In genomic region chr17:27873583-27873982, GRCm38 (mm10) we compare ENCODE assay signal across 25 mouse cellular contexts.
"Had no signal": no experiment of that assay in that cellular context is flagged by ENCODE, and none has a peak within 500 bp of the region (broad histone marks: within the 10 kb centered on the region; RNA-seq: fewer than 3 reads in every experiment).

No protein-coding gene starts in this region.

- DNase-seq: gastrocnemius, postnatal 10 days; gastrocnemius, postnatal 25 days; heart, adult 18-20 months; heart, postnatal 10 days; heart, postnatal 4 days; kidney, adult 18-20 months; kidney, adult 8-10 months; kidney, postnatal 10 days; kidney, postnatal 25 days; kidney, postnatal 4 days; liver had no signal

- H3K27ac ChIP-seq: gastrocnemius, adult 2 months; heart, embryonic 10.5 days; hindbrain, embryonic 10.5 days; hindbrain, embryonic 14.5 days; layer of hippocampus, adult 2 months; left cerebral cortex, adult 2 months; limb, embryonic 10.5 days; limb, embryonic 12.5 days had no signal

- H3K4me2 ChIP-seq: heart, embryonic 12.5 days; hindbrain, embryonic 14.5 days; intestine, embryonic 15.5 days; limb, embryonic 12.5 days had no signal

- H3K9me3 ChIP-seq: heart, embryonic 10.5 days; heart, embryonic 12.5 days; hindbrain, embryonic 10.5 days; intestine, embryonic 15.5 days; limb, embryonic 10.5 days; limb, embryonic 12.5 days; liver, embryonic 15.5 days had no signal

- H3K4me3 ChIP-seq: gastrocnemius, adult 2 months; heart, embryonic 10.5 days; heart, embryonic 12.5 days; hindbrain, embryonic 10.5 days; intestine, embryonic 15.5 days; layer of hippocampus, adult 2 months; left cerebral cortex, adult 2 months; limb, embryonic 10.5 days; limb, embryonic 12.5 days; liver, embryonic 15.5 days had no signal

- H3K36me3 ChIP-seq: intestine, embryonic 15.5 days had no signal

- H3K9ac ChIP-seq: heart, embryonic 12.5 days; hindbrain, embryonic 14.5 days; intestine, embryonic 15.5 days; limb, embryonic 12.5 days; liver, embryonic 15.5 days had no signal

- H3K27me3 ChIP-seq: heart, embryonic 12.5 days; intestine, embryonic 15.5 days; limb, embryonic 12.5 days; liver, embryonic 15.5 days had no signal

- H3K4me1 ChIP-seq: hindbrain, embryonic 10.5 days; limb, embryonic 12.5 days had no signal

- ATAC-seq: hindbrain, embryonic 16.5 days; inflammation-experienced regulatory T-cells, adult 6 months; intestine, postnatal 0 days had no signal
